Mouse (Mus musculus) hindbrain, embryonic 16.5 days (tissue): ENCODE data around the gene Sept9. TPM values are rescaled to one million over a fixed set of nuclear protein-coding genes. Genes with fewer than 3 reads are reported as not detected.

Experiments
- ATAC-seq: fragments of 200-750 bp; cut with Nextera tagmentation; 2 replicates; pipeline ENCODE4 v1.8.0; 2017; ENCODE audit warnings: moderate TSS enrichment, moderate library complexity
- H3K27ac ChIP-seq: fragments of 300-500 bp; sonication (generic); 2 replicates; pipeline ENCODE4 v1.5.1; 2014; ENCODE audit warnings: low read depth, mild to moderate bottlenecking, control low read depth, low read length, moderate library complexity
- H3K27me3 ChIP-seq: fragments of 300-500 bp; sonication (generic); replicated peaks from 2 replicates; pipeline ENCODE4 v1.6.1; 2014; ENCODE audit warnings: low read length; ENCODE audit not compliant: control insufficient read depth, insufficient read depth
- H3K36me3 ChIP-seq: fragments of 300-500 bp; sonication (generic); 2 replicates; pipeline ENCODE4 v1.6.1; 2014; ENCODE audit warnings: mild to moderate bottlenecking, low read length, moderate library complexity, mixed read lengths; ENCODE audit not compliant: control insufficient read depth, insufficient read depth
- H3K4me1 ChIP-seq: fragments of 300-500 bp; sonication (generic); 2 replicates; pipeline ENCODE4 v1.6.1; 2014; ENCODE audit warnings: low read depth, low read length; ENCODE audit not compliant: control insufficient read depth, insufficient read depth
- H3K4me2 ChIP-seq: fragments of 300-500 bp; sonication (generic); 2 replicates; pipeline ENCODE4 v1.6.1; 2014; ENCODE audit warnings: mild to moderate bottlenecking, low read length, control low read depth, moderate library complexity
- H3K4me3 ChIP-seq: fragments of 300-500 bp; sonication (generic); 2 replicates; pipeline ENCODE4 v1.5.1; 2014; ENCODE audit warnings: mild to moderate bottlenecking, low read length, control low read depth, moderate library complexity
- H3K9ac ChIP-seq: fragments of 300-500 bp; sonication (generic); 2 replicates; pipeline ENCODE4 v1.6.1; 2014; ENCODE audit warnings: low read depth, mild to moderate bottlenecking, control low read depth, low read length, moderate library complexity
- H3K9me3 ChIP-seq: fragments of 300-500 bp; sonication (generic); 2 replicates; pipeline ENCODE4 v1.6.1; 2014; ENCODE audit warnings: mild to moderate bottlenecking, low read length, moderate library complexity; ENCODE audit not compliant: control insufficient read depth
- WGBS: fragments of 180-500 bp; shearing (Covaris S2); extraction: QIAGEN DNeasy Blood & Tissue Kit; methylation state at CpG from one replicate; pipeline ENCODE4 v1.1.7; 2014; 5-methylcytosine and 5-hydroxymethylcytosine counted together
- polyA plus RNA-seq: library from polyadenylated mRNA; unstranded; fragments of >200 nt; fragmentation: Nextera tagmentation; extraction: Ambion mirVana; gene quantifications from 2 replicates; pipeline ENCODE4 v1.2.1, GENCODE M21; 2015

Sept9 gene
- polyA plus RNA-seq, 1 experiment from 2014 or later: 109 TPM

DNA sequence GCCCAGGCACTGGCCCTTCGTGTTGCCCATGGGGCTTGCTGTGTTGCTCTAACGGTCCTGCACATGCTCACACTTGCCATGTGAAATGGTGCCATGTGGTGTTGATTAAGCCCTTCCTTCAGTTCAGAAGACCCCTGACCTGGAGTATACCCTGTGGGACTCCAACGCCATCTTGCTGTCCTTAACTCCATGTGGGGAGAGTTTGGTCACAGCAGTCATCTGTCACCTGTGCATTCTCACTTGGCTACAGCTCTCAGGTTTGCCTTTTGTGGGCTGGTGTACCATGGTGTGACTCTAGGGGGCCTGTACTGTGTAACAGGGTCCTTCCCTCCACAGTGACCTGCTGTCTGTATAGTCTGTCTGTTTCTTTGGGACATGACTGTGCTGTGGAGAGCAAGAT, 118.7 kb downstream of the Sept9 start:
- Histone ChIP-seq H3K9ac (no peak overlapping the region), H3K36me3 (no peaks in the 10 kb centered on the region), H3K4me2 (no peak overlapping the region), H3K9me3 (no peaks in the 10 kb centered on the region), H3K4me3 (no peak overlapping the region), H3K27ac (peak overlapping the region; percentile 79), H3K27me3 (no peaks in the 10 kb centered on the region), H3K4me1 (peaks cover 48% of the 10 kb centered on the region)
- ATAC-seq: 0 out of 2 replicates have a peak, but pooled peaks have one; percentile 25
- WGBS: 40% methylated on average over 3 of the region's 3 CpGs

GRCm38 (mm10) chr11:117318731-117319542, 119.5 kb downstream of the Sept9 start:
- H3K27ac ChIP-seq: peak overlapping the region; percentile 79; the same call in 1 of the 2 replicates
- no peak overlapping the region for H3K4me3 ChIP-seq
- no peak for ATAC-seq
- no peak overlapping the region for H3K4me2 ChIP-seq
- no peaks in the 10 kb centered on the region for H3K27me3 ChIP-seq
- no peak overlapping the region; the same call in 1 of the 2 replicates for H3K9ac ChIP-seq
- WGBS: 61% methylated on average over 12 of the region's 12 CpGs
- H3K4me1 ChIP-seq: peaks cover 44% of the 10 kb centered on the region
- no peaks in the 10 kb centered on the region for H3K9me3 ChIP-seq
- H3K36me3 ChIP-seq: no peaks in the 10 kb centered on the region

DNA sequence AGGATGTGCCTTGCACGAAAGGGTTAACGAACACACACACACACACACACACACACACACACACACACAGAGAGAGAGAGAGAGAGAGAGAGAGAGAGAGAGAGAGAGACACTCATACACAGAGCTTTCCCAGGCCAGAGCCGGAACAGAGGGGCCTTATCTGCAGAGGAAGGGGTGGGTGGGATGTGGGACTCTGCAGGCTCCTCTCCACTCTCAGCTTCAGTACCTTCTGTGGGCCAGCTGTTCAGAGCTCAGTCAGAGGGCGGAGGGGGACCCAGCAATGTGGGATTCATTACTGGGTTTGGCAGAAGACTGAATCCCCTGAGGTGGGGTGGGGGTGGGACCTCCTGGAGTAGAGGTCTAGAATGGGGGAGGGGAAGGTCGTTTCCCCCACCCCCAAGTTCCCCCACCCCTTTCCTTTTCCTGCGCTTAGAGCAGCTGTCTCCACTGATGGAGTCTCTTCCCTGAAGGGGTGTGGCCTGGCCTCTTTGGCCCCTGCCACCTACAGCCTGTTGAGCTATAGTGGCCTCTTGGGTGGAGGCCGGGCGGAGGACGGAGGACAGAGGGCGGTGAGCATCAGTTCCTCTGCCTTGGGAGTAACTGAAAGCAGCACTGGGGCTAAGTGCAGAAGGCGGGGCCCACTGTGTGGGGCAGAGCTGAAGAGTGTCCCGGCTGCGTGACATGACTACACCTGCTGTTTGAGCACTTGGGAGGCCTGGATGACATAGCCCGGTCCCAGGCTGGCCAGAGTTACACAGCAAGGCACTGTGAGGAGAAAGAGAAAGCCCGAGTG, 120.3 kb downstream of the Sept9 start:
- Histone ChIP-seq H3K36me3 (no peaks in the 10 kb centered on the region), H3K9me3 (no peaks in the 10 kb centered on the region), H3K4me2 (no peak overlapping the region), H3K27me3 (no peaks in the 10 kb centered on the region), H3K27ac (peak overlapping the region; percentile 52), H3K4me3 (no peak overlapping the region), H3K4me1 (peaks cover 49% of the 10 kb centered on the region), H3K9ac (peak overlapping the region; percentile 23; the same call in 1 of the 2 replicates)
- ATAC-seq: peak; percentile 40
- 36% methylated on average over 15 of the region's 15 CpGs for WGBS

DNA sequence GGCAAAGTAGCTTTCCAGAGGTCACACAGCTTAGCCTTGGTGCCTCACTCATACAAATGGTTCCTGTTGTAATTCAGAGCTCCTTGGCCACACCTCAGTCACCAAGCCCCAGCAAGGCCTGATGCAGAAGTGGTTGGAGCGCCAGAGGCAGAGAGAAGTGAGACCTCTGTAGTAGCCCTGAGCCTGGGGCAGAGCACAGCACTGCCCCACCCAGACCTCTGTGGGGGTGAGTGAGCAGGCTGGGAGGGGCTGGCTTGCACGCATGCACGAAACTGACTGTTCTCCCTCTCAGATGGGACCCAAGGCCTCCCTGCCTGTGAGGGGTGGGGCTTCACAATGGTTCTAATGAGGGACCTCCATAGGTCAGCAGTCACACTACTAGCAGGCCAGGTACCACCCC, 121.0 kb downstream of the Sept9 start:
- Histone ChIP-seq H3K9me3 (no peaks in the 10 kb centered on the region), H3K4me2 (no peak overlapping the region), H3K4me1 (peaks cover 46% of the 10 kb centered on the region), H3K27me3 (no peaks in the 10 kb centered on the region), H3K27ac (peak overlapping the region; percentile 41; the same call in 1 of the 2 replicates), H3K9ac (no peak overlapping the region), H3K4me3 (no peak overlapping the region), H3K36me3 (no peaks in the 10 kb centered on the region)
- no peak for ATAC-seq
- 83% methylated on average over 3 of the region's 3 CpGs for WGBS

- 74% methylated on average over 9 of the region's 9 CpGs for WGBS
- H3K36me3 ChIP-seq: no peaks in the 10 kb centered on the region
Observed at GRCm38 (mm10) chr11:117321311-117321971, 122.0 kb downstream of the Sept9 start.

DNA sequence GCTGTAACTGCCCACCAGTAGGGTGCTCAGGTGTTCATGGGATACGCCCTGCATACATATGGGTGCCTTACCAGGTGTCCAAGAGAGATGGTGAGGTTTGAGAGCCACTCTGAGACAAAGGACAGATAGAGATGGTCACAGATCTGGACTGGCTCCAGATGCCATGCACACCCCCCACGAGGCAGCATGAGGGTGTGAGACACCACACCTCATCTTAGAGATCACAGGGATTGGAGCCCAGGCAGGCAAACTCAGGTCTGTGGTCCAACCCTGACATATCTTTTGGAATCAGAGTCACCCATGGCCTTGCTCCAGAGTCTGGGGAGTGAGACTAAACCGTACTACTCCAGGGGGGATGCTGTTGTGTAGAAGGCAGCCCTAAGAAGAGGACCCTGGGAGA, 122.8 kb downstream of the Sept9 start:
- no peaks in the 10 kb centered on the region for H3K9me3 ChIP-seq
- H3K4me3 ChIP-seq: no peak overlapping the region
- H3K27ac ChIP-seq: no peak overlapping the region
- H3K27me3 ChIP-seq: no peaks in the 10 kb centered on the region
- H3K4me2 ChIP-seq: no peak overlapping the region
- H3K36me3 ChIP-seq: no peaks in the 10 kb centered on the region
- H3K4me1 ChIP-seq: peaks cover 46% of the 10 kb centered on the region
- WGBS: 91% methylated on average over 3 of the region's 3 CpGs
- ATAC-seq: no peak
- H3K9ac ChIP-seq: no peak overlapping the region

More at GRCm38 (mm10) chr11:117321311-117321971, 122.0 kb downstream of the Sept9 start:
- Histone ChIP-seq H3K9ac (no peak overlapping the region), H3K27ac (no peak overlapping the region), H3K4me1 (peaks cover 47% of the 10 kb centered on the region), H3K27me3 (no peaks in the 10 kb centered on the region), H3K4me3 (no peak overlapping the region), H3K4me2 (no peak overlapping the region), H3K9me3 (no peaks in the 10 kb centered on the region)
- no peak for ATAC-seq

GRCm38 (mm10) chr11:117322730-117323579, 123.5 kb downstream of the Sept9 start:
- no peak overlapping the region for H3K4me3 ChIP-seq
- no peak overlapping the region for H3K27ac ChIP-seq
- H3K9ac ChIP-seq: no peak overlapping the region
- no peak for ATAC-seq
- no peaks in the 10 kb centered on the region for H3K27me3 ChIP-seq
- no peaks in the 10 kb centered on the region for H3K9me3 ChIP-seq
- WGBS: 90% methylated on average over 15 of the region's 15 CpGs
- H3K36me3 ChIP-seq: no peaks in the 10 kb centered on the region
- H3K4me1 ChIP-seq: peaks cover 40% of the 10 kb centered on the region
- no peak overlapping the region for H3K4me2 ChIP-seq

DNA sequence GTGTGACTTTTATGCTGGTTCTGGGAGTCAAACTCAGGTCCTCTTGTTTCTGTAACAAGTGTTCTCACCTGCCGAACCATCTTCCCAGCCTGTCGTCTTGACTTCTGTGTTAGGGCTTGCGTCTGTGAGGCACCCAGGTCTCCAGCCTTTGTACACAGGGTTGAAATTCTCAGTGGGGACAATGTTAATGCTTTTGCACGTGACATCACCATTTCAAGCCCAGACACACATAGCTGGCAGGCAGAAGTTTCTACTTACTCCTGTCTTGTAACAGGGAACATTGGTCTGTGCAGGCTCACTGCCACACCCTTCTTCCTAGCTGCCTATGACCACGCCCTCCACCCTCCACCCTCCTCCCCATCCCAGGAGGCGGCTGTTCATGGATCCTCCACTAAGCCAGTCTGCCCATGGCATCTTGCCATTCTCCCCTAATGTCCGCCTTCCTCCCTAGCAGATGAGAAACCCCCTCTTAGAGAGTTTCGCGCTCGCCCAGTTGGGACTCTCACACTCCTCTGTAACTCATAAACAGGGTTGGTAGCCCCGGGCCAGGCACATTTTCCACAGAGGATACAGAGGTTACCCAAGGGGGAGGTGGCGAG, 124.6 kb downstream of the Sept9 start:
- peaks cover 29% of the 10 kb centered on the region for H3K4me1 ChIP-seq
- no peak overlapping the region for H3K4me2 ChIP-seq
- no peaks in the 10 kb centered on the region for H3K9me3 ChIP-seq
- no peaks in the 10 kb centered on the region for H3K36me3 ChIP-seq
- no peaks in the 10 kb centered on the region for H3K27me3 ChIP-seq
- 57% methylated on average over 12 of the region's 12 CpGs for WGBS
- H3K27ac ChIP-seq: no peak overlapping the region
- H3K4me3 ChIP-seq: no peak overlapping the region
- no peak for ATAC-seq
- no peak overlapping the region for H3K9ac ChIP-seq
